Comparison of ENCODE assay signal across 8 mouse cellular contexts in the genomic region with DNA sequence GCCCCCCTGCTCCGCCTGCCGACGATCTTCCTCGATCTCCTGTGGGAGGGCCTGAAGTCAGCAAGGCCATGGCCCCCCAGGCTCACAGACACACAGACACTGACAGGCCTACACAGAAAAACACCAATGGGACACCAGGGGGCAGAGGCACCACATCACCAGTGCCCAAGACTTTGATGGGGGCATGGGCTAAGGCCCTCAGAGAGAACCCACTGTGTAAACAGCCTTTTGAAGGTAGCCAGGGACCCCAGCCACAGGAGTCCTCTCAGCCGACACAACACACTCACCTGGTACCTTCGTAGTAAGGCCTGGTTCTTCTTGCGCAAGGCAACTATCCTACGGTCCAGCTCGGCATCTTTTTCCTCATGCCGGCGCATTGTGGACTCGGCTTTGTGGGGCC. TPM values are rescaled to one million over a fixed set of nuclear protein-coding genes. Genes with fewer than 3 reads are reported as not detected.
A peak's percentile ranks its signal among the peaks of the same experiment; 100 is the strongest.
DNase-seq lines count a peak whose midpoint lies in the region; ATAC-seq and TF ChIP-seq lines count a peak whose summit lies in the region.

No protein-coding gene starts in this region.

- no peaks in the 10 kb centered on the region for H3K36me3 ChIP-seq in forebrain, embryonic 14.5 days (ENCODE audit: control insufficient read depth, insufficient read depth, low read length)
- no peaks in the 10 kb centered on the region for H3K36me3 ChIP-seq in liver, embryonic 11.5 days (ENCODE audit: control insufficient read depth, insufficient read depth, low read length)

- WGBS in forebrain, embryonic 14.5 days: 80% methylated on average over 12 of the region's 12 CpGs
- 81% methylated on average over 12 of the region's 12 CpGs for WGBS in liver, embryonic 11.5 days

- H3K27ac ChIP-seq in gastrocnemius, adult 2 months: peak overlapping the region; percentile 93
- H3K27ac ChIP-seq in forebrain, embryonic 14.5 days (ENCODE audit: low read depth, low read length): peak overlapping the region; percentile 99
- no peak overlapping the region for H3K27ac ChIP-seq in liver, embryonic 11.5 days (ENCODE audit: low read depth, low read length)

- H3K4me2 ChIP-seq in forebrain, embryonic 14.5 days (ENCODE audit: low read length): peak overlapping the region; percentile 50
- peak overlapping the region; percentile 69 for H3K4me2 ChIP-seq in liver, embryonic 11.5 days

- no peaks in the 10 kb centered on the region for H3K9me3 ChIP-seq in forebrain, embryonic 14.5 days (replicated peaks; ENCODE audit: control insufficient read depth, low read length)
- H3K9me3 ChIP-seq in liver, embryonic 11.5 days (ENCODE audit: control insufficient read depth, low read length): no peaks in the 10 kb centered on the region

- peaks cover 29% of the 10 kb centered on the region for H3K4me1 ChIP-seq in forebrain, embryonic 14.5 days (ENCODE audit: control insufficient read depth, insufficient read depth, low read length)
- peaks cover 27% of the 10 kb centered on the region for H3K4me1 ChIP-seq in liver, embryonic 11.5 days (replicated peaks; ENCODE audit: control insufficient read depth, insufficient read depth, low read length)

- no peaks in the 10 kb centered on the region for H3K27me3 ChIP-seq in forebrain, embryonic 14.5 days (replicated peaks; ENCODE audit: control insufficient read depth, insufficient read depth, low read length)
- H3K27me3 ChIP-seq in liver, embryonic 11.5 days (replicated peaks; ENCODE audit: control insufficient read depth, insufficient read depth, low read length): peaks cover 9% of the 10 kb centered on the region; the same call in 1 of the 2 replicates

- no peak for ATAC-seq in forebrain, embryonic 14.5 days
- ATAC-seq in liver, embryonic 11.5 days (replicated peaks; ENCODE audit: low FRiP score): no peak

- intact Hi-C loops in gastrocnemius, adult 2 months (cut with DNase I): loop anchor here (1.0 to 10.0 kb wide), 2 partner anchors 15 to 213 kb away; no protein-coding TSS in a partner anchor

- peak overlapping the region; percentile 70 for H3K4me3 ChIP-seq in gastrocnemius, adult 2 months
- no peak overlapping the region for H3K4me3 ChIP-seq in forebrain, embryonic 14.5 days (ENCODE audit: low read depth, low read length)
- H3K4me3 ChIP-seq in liver, embryonic 11.5 days (ENCODE audit: low read depth, low read length): no peak overlapping the region

- DNase-seq in gastrocnemius, adult 2 months: peak; percentile 38
- DNase-seq in gastrocnemius, adult 18-20 months (ENCODE audit: low spot score): no peak
- peak; percentile 81 for DNase-seq in 3T3-L1 (ENCODE audit: low read depth, low spot score)
- DNase-seq in forebrain, embryonic 14.5 days (ENCODE audit: low spot score): no peak
- no peak for DNase-seq in liver, embryonic 11.5 days (ENCODE audit: low spot score)
- no peak for DNase-seq in ovary, postnatal 10 days (ENCODE audit: low spot score)
- DNase-seq in left cerebral cortex, adult 9 months (ENCODE audit: low spot score in 2 of 2): no peak
- no peak for DNase-seq in cerebellum, adult 11-12 months

- H3K9ac ChIP-seq in forebrain, embryonic 14.5 days (ENCODE audit: low read length): peak overlapping the region; percentile 61; the same call in 1 of the 2 replicates
- H3K9ac ChIP-seq in liver, embryonic 11.5 days (ENCODE audit: low read depth, low read length): peak overlapping the region; percentile 5; the same call in 1 of the 2 replicates

- peak; percentile 25; the same call in 1 of the 2 replicates for TF ChIP-seq CTCF in gastrocnemius, adult 2 months (IDR thresholded peaks at IDR 0.05)

RNA-seq across cellular contexts. Expression of gene Ccdc9b, which starts 1.1 kb away (rescaled TPM):
- 10 to 100 TPM; 14.6 to 20.8 TPM for total RNA-seq in gastrocnemius, adult 2 months (2021)
- total RNA-seq in gastrocnemius, adult 18-20 months (2021): 10 to 100 TPM; 14.4 to 16.6 TPM
- 1.0 and 1.2 TPM in 2 replicates for polyA plus RNA-seq in forebrain, embryonic 14.5 days (2014; fragmentation: Nextera tagmentation; extraction: Ambion mirVana)
- polyA plus RNA-seq in liver, embryonic 11.5 days (2014; fragmentation: Nextera tagmentation; extraction: Ambion mirVana): 0.14 and 0.19 TPM in 2 replicates

RNA-seq across cellular contexts. Expression of gene Phgr1, which starts 11.2 kb away (rescaled TPM):
- not detected for total RNA-seq in gastrocnemius, adult 2 months (2021)
- not detected for total RNA-seq in gastrocnemius, adult 18-20 months (2021)
- not detected in 2 replicates for polyA plus RNA-seq in forebrain, embryonic 14.5 days (2014; fragmentation: Nextera tagmentation; extraction: Ambion mirVana)
- polyA plus RNA-seq in liver, embryonic 11.5 days (2014; fragmentation: Nextera tagmentation; extraction: Ambion mirVana): not detected in 2 replicates

RNA-seq across cellular contexts. Expression of gene Inafm2, which starts 15.8 kb away (rescaled TPM):
- total RNA-seq in gastrocnemius, adult 2 months (2021): 1 to 10 TPM; 5.2 to 5.8 TPM
- total RNA-seq in gastrocnemius, adult 18-20 months (2021): 1 to 10 TPM; 5.3 TPM
- 32.1 and 33.7 TPM in 2 replicates for polyA plus RNA-seq in forebrain, embryonic 14.5 days (2014; fragmentation: Nextera tagmentation; extraction: Ambion mirVana)
- polyA plus RNA-seq in liver, embryonic 11.5 days (2014; fragmentation: Nextera tagmentation; extraction: Ambion mirVana): 32.3 and 33.0 TPM in 2 replicates

RNA-seq across cellular contexts. Expression of gene Disp2, which starts 18.2 kb away (rescaled TPM):
- total RNA-seq in gastrocnemius, adult 2 months (2021): not detected
- total RNA-seq in gastrocnemius, adult 18-20 months (2021): under 1 TPM in 1 of 2 experiments, not detected in 1; 0.02 TPM
- 18.0 and 24.5 TPM in 2 replicates for polyA plus RNA-seq in forebrain, embryonic 14.5 days (2014; fragmentation: Nextera tagmentation; extraction: Ambion mirVana)
- polyA plus RNA-seq in liver, embryonic 11.5 days (2014; fragmentation: Nextera tagmentation; extraction: Ambion mirVana): 0.32 and 0.60 TPM in 2 replicates

RNA-seq across cellular contexts. Expression of gene Plcb2, which starts 33.1 kb away (rescaled TPM):
- under 1 TPM; 0.11 to 0.43 TPM for total RNA-seq in gastrocnemius, adult 2 months (2021)
- total RNA-seq in gastrocnemius, adult 18-20 months (2021): under 1 TPM; 0.12 to 0.23 TPM
- polyA plus RNA-seq in forebrain, embryonic 14.5 days (2014; fragmentation: Nextera tagmentation; extraction: Ambion mirVana): 0.48 and 0.57 TPM in 2 replicates
- polyA plus RNA-seq in liver, embryonic 11.5 days (2014; fragmentation: Nextera tagmentation; extraction: Ambion mirVana): 2.9 and 3.5 TPM in 2 replicates

Comparison
In these comparisons a context has a peak if more than half of its experiments do, and no peak if none do; other contexts are left out.
1. DNase-seq: peak in gastrocnemius, adult 2 months (single experiment) and 3T3-L1 (single experiment); none in gastrocnemius, adult 18-20 months (single experiment), forebrain, embryonic 14.5 days (single experiment), liver, embryonic 11.5 days (single experiment), ovary, postnatal 10 days (single experiment), left cerebral cortex, adult 9 months (0 of 2) and cerebellum, adult 11-12 months (single experiment).